Mouse (Mus musculus): ENCODE measurements around the gene Zfp619. TPM values are rescaled to one million over a fixed set of nuclear protein-coding genes. Genes with fewer than 3 reads are reported as not detected.

Gene Zfp619
- polyA plus RNA-seq, 1 experiment from 2014 or later, result 2.2 TPM

Other genes starting within 250 kb of the Zfp619 start
- not detected in 2 replicates for gene Gm5114, start 104.6 kb upstream of the Zfp619 start, polyA plus RNA-seq (2015; fragmentation: Nextera tagmentation; extraction: Ambion mirVana)